9 mouse cellular contexts compared by ENCODE assay signal in the genomic region with DNA sequence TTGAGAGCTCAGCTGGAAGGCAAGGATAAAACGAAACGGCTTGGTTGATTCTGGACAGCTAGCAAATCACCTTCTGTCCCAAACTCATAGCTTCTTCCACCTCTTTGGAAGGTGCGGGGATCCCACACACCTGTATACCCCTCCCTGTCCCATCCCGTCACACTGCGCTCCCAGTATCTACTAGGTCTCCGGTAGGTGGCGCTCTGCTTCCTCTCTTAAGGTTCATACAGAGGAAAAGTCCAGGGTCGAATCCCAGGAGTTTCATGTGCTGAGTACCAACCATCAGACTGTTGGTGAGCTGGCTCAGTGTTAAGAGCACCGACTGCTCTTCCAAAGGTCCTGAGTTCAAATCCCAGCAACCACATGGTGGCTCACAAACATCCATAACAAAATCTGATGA. TPM values are rescaled to one million over a fixed set of nuclear protein-coding genes. Genes with fewer than 3 reads are reported as not detected.
DNase-seq lines count a peak whose midpoint lies in the region; ATAC-seq lines count a peak whose summit lies in the region.
"Had no signal": no experiment of that assay in that cellular context is flagged by ENCODE, and none has a peak within 500 bp of the region (broad histone marks: within the 10 kb centered on the region; RNA-seq: fewer than 3 reads in every experiment).

No protein-coding gene starts in this region.

- WGBS in midbrain, embryonic 10.5 days: 19% methylated on average over 9 of the region's 9 CpGs
- 10% methylated on average over 9 of the region's 9 CpGs for WGBS in midbrain, embryonic 16.5 days
- WGBS in intestine, embryonic 16.5 days: 13% methylated on average over 9 of the region's 9 CpGs
- 14% methylated on average over 9 of the region's 9 CpGs for WGBS in limb, embryonic 11.5 days

- no peaks in the 10 kb centered on the region for H3K4me1 ChIP-seq in midbrain, embryonic 10.5 days
- H3K4me1 ChIP-seq in midbrain, embryonic 16.5 days (ENCODE audit: control insufficient read depth, insufficient read depth, low read length): no peaks in the 10 kb centered on the region
- H3K4me1 ChIP-seq in intestine, embryonic 16.5 days (ENCODE audit: control insufficient read depth, insufficient read depth, low read length): no peaks in the 10 kb centered on the region
- H3K4me1 ChIP-seq in limb, embryonic 11.5 days (ENCODE audit: control insufficient read depth, insufficient read depth, low read length): no peaks in the 10 kb centered on the region

- H3K36me3 ChIP-seq in midbrain, embryonic 10.5 days: no peaks in the 10 kb centered on the region
- no peaks in the 10 kb centered on the region for H3K36me3 ChIP-seq in midbrain, embryonic 16.5 days (ENCODE audit: control insufficient read depth, insufficient read depth, low read length)
- no peaks in the 10 kb centered on the region for H3K36me3 ChIP-seq in intestine, embryonic 16.5 days (ENCODE audit: control insufficient read depth, insufficient read depth, low read length)
- no peaks in the 10 kb centered on the region for H3K36me3 ChIP-seq in limb, embryonic 11.5 days (ENCODE audit: control insufficient read depth, insufficient read depth, low read length)

- no peak overlapping the region for H3K9ac ChIP-seq in midbrain, embryonic 16.5 days (ENCODE audit: low read depth, low read length)
- no peak overlapping the region for H3K9ac ChIP-seq in intestine, embryonic 16.5 days (ENCODE audit: low read depth, low read length)
- no peak overlapping the region for H3K9ac ChIP-seq in limb, embryonic 11.5 days (ENCODE audit: low read length)

- no peak overlapping the region for H3K4me2 ChIP-seq in midbrain, embryonic 16.5 days (ENCODE audit: low read length)
- no peak overlapping the region for H3K4me2 ChIP-seq in intestine, embryonic 16.5 days (ENCODE audit: low read depth, low read length)
- H3K4me2 ChIP-seq in limb, embryonic 11.5 days (ENCODE audit: low read depth, severe bottlenecking): no peak overlapping the region

- H3K27ac ChIP-seq in midbrain, embryonic 10.5 days (replicated peaks): no peak overlapping the region
- H3K27ac ChIP-seq in midbrain, embryonic 16.5 days (ENCODE audit: low read length): no peak overlapping the region
- H3K27ac ChIP-seq in intestine, embryonic 16.5 days (ENCODE audit: low read length): no peak overlapping the region
- H3K27ac ChIP-seq in limb, embryonic 11.5 days (replicated peaks; ENCODE audit: low read depth, low read length): no peak overlapping the region

- no peak for ATAC-seq in midbrain, embryonic 16.5 days
- peak; percentile 59 for ATAC-seq in intestine, embryonic 16.5 days
- ATAC-seq in limb, embryonic 11.5 days (ENCODE audit: insufficient number of reproducible peaks, low FRiP score, low TSS enrichment, low read depth): no peak

- H3K9me3 ChIP-seq in midbrain, embryonic 10.5 days (replicated peaks): no peaks in the 10 kb centered on the region
- no peaks in the 10 kb centered on the region for H3K9me3 ChIP-seq in midbrain, embryonic 16.5 days (replicated peaks; ENCODE audit: control insufficient read depth, low read length, poor library complexity, severe bottlenecking)
- no peaks in the 10 kb centered on the region for H3K9me3 ChIP-seq in intestine, embryonic 16.5 days (ENCODE audit: control insufficient read depth, low read length)
- no peaks in the 10 kb centered on the region for H3K9me3 ChIP-seq in limb, embryonic 11.5 days (ENCODE audit: control insufficient read depth, low read length)

- H3K4me3 ChIP-seq in midbrain, embryonic 10.5 days: no peak overlapping the region
- H3K4me3 ChIP-seq in midbrain, embryonic 16.5 days (ENCODE audit: low read depth, low read length): no peak overlapping the region
- no peak overlapping the region for H3K4me3 ChIP-seq in intestine, embryonic 16.5 days (ENCODE audit: low read length)
- no peak overlapping the region for H3K4me3 ChIP-seq in limb, embryonic 11.5 days (ENCODE audit: low read depth, low read length)
- H3K4me3 ChIP-seq: myocyte had no signal

- H3K27me3 ChIP-seq in midbrain, embryonic 10.5 days (ENCODE audit: low read depth, poor library complexity, severe bottlenecking): no peaks in the 10 kb centered on the region
- no peaks in the 10 kb centered on the region for H3K27me3 ChIP-seq in midbrain, embryonic 16.5 days (ENCODE audit: control insufficient read depth, insufficient read depth, low read depth, low read length)
- H3K27me3 ChIP-seq in intestine, embryonic 16.5 days (replicated peaks; ENCODE audit: control insufficient read depth, insufficient read depth, low read length): no peaks in the 10 kb centered on the region
- H3K27me3 ChIP-seq in limb, embryonic 11.5 days (ENCODE audit: control insufficient read depth, insufficient read depth, low read length): no peaks in the 10 kb centered on the region

- peak; percentile 61 for DNase-seq in midbrain, embryonic 10.5 days (ENCODE audit: low spot score)
- peak; percentile 17 for DNase-seq in cerebellum, adult 9-11 months
- DNase-seq in frontal cortex, adult 2 months (ENCODE audit: extremely low spot score in 1 of 2, low spot score in 1 of 2): peak; percentile 3 to 72
- peak; percentile 82 for DNase-seq in limb, embryonic 11.5 days (ENCODE audit: low spot score)
- peak; percentile 69 for DNase-seq in naive thymus-derived CD4-positive, alpha-beta T cell, adult 2 months (ENCODE audit: low read depth)
- peak; percentile 16 for DNase-seq in telencephalon, adult 2 months (ENCODE audit: low read depth, low spot score)

RNA-seq across cellular contexts. Expression of gene Gsta2, which starts 2.5 kb away (rescaled TPM):
- not detected in 2 replicates for polyA plus RNA-seq in midbrain, embryonic 10.5 days (2016; fragmentation: Nextera tagmentation; extraction: Ambion mirVana)
- not detected in 2 replicates for polyA plus RNA-seq in midbrain, embryonic 16.5 days (2015; fragmentation: Nextera tagmentation; extraction: Ambion mirVana)
- polyA plus RNA-seq in frontal cortex, adult 2 months (2012; rRNA removed): 0.21 TPM in 1 of 2 replicates, not detected in the other
- 77.3 and 89.5 TPM in 2 replicates for polyA plus RNA-seq in intestine, embryonic 16.5 days (2015; fragmentation: Nextera tagmentation; extraction: Ambion mirVana)
- not detected in 2 replicates for polyA plus RNA-seq in limb, embryonic 11.5 days (2014; fragmentation: Nextera tagmentation; extraction: Ambion mirVana)

RNA-seq across cellular contexts. Expression of gene Dppa5a, which starts 9.9 kb away (rescaled TPM):
- not detected in 2 replicates for polyA plus RNA-seq in midbrain, embryonic 10.5 days (2016; fragmentation: Nextera tagmentation; extraction: Ambion mirVana)
- polyA plus RNA-seq in midbrain, embryonic 16.5 days (2015; fragmentation: Nextera tagmentation; extraction: Ambion mirVana): 7.4 and 8.3 TPM in 2 replicates
- 0.18 TPM in 1 of 2 replicates, not detected in the other for polyA plus RNA-seq in frontal cortex, adult 2 months (2012; rRNA removed)
- not detected in 2 replicates for polyA plus RNA-seq in intestine, embryonic 16.5 days (2015; fragmentation: Nextera tagmentation; extraction: Ambion mirVana)
- polyA plus RNA-seq in limb, embryonic 11.5 days (2014; fragmentation: Nextera tagmentation; extraction: Ambion mirVana): 0.33 TPM in 1 of 2 replicates, not detected in the other
- polyA plus RNA-seq: myocyte had no signal

RNA-seq across cellular contexts. Expression of gene Ooep, which starts 20.5 kb away (rescaled TPM):
- polyA plus RNA-seq in midbrain, embryonic 10.5 days (2016; fragmentation: Nextera tagmentation; extraction: Ambion mirVana): 0.83 and 1.0 TPM in 2 replicates
- polyA plus RNA-seq in midbrain, embryonic 16.5 days (2015; fragmentation: Nextera tagmentation; extraction: Ambion mirVana): 6.9 and 9.1 TPM in 2 replicates
- polyA plus RNA-seq in frontal cortex, adult 2 months (2012; rRNA removed): 0.06 and 0.08 TPM in 2 replicates
- polyA plus RNA-seq in intestine, embryonic 16.5 days (2015; fragmentation: Nextera tagmentation; extraction: Ambion mirVana): 0.26 and 0.39 TPM in 2 replicates
- 1.5 and 1.6 TPM in 2 replicates for polyA plus RNA-seq in limb, embryonic 11.5 days (2014; fragmentation: Nextera tagmentation; extraction: Ambion mirVana)

RNA-seq across cellular contexts. Expression of gene Omt2b, which starts 30.7 kb away (rescaled TPM):
- not detected in 2 replicates for polyA plus RNA-seq in midbrain, embryonic 10.5 days (2016; fragmentation: Nextera tagmentation; extraction: Ambion mirVana)
- polyA plus RNA-seq in midbrain, embryonic 16.5 days (2015; fragmentation: Nextera tagmentation; extraction: Ambion mirVana): not detected in 2 replicates
- polyA plus RNA-seq in frontal cortex, adult 2 months (2012; rRNA removed): not detected in 2 replicates
- polyA plus RNA-seq in intestine, embryonic 16.5 days (2015; fragmentation: Nextera tagmentation; extraction: Ambion mirVana): not detected in 2 replicates
- not detected in 2 replicates for polyA plus RNA-seq in limb, embryonic 11.5 days (2014; fragmentation: Nextera tagmentation; extraction: Ambion mirVana)
- polyA plus RNA-seq: myocyte had no signal

RNA-seq across cellular contexts. Expression of gene Ddx43, which starts 37.5 kb away (rescaled TPM):
- polyA plus RNA-seq in midbrain, embryonic 10.5 days (2016; fragmentation: Nextera tagmentation; extraction: Ambion mirVana): 0.09 and 0.15 TPM in 2 replicates
- polyA plus RNA-seq in midbrain, embryonic 16.5 days (2015; fragmentation: Nextera tagmentation; extraction: Ambion mirVana): 0.36 and 0.57 TPM in 2 replicates
- polyA plus RNA-seq in frontal cortex, adult 2 months (2012; rRNA removed): 0.19 and 0.30 TPM in 2 replicates
- 0.13 and 0.28 TPM in 2 replicates for polyA plus RNA-seq in intestine, embryonic 16.5 days (2015; fragmentation: Nextera tagmentation; extraction: Ambion mirVana)
- 0.17 and 0.47 TPM in 2 replicates for polyA plus RNA-seq in limb, embryonic 11.5 days (2014; fragmentation: Nextera tagmentation; extraction: Ambion mirVana)
- polyA plus RNA-seq: myocyte had no signal

Comparison
In these comparisons a context has a peak if more than half of its experiments do, and no peak if none do; other contexts are left out.
1. DNase-seq: peak in every context shown above with its lines; median percentile 82 in limb, embryonic 11.5 days; 69 in naive thymus-derived CD4-positive, alpha-beta T cell, adult 2 months; 61 in midbrain, embryonic 10.5 days; 38 in frontal cortex, adult 2 months; 17 in cerebellum, adult 9-11 months; 16 in telencephalon, adult 2 months.
2. RNA of gene Gsta2, which starts 2.5 kb away (polyA plus RNA-seq): 77.3 to 89.5 TPM in intestine, embryonic 16.5 days; 0.21 TPM in frontal cortex, adult 2 months, not detected in midbrain, embryonic 10.5 days, not detected in midbrain, embryonic 16.5 days and not detected in limb, embryonic 11.5 days; every median in the first group is over 10 times any median in the second.